Mouse (Mus musculus) heart, postnatal 0 days (tissue): ENCODE measurements at regions not wholly inside any gene's neighbourhood (a gene's known extent, or its start where the extent isn't known, plus 50 kb on each side); places are given as distances from the start of the nearest gene placed in this dataset.

Source experiments
- CTCF ChIP-seq: IDR thresholded peaks from 2 replicates; pipeline ENCODE4 v1.5.1; 2016; ENCODE audit warnings: antibody characterized with exemption, control low read depth, low read depth
- EP300 ChIP-seq: IDR thresholded peaks from 2 replicates; pipeline ENCODE4 v1.6.1; 2016; ENCODE audit warnings: antibody characterized with exemption, low read depth

- TF ChIP-seq CTCF = no peak
- no peak for TF ChIP-seq EP300
Observed at GRCm38 (mm10) chr5:119594541-119594940, 75.9 kb upstream of the Tbx3 start.
